Mouse (Mus musculus): Measurements from ENCODE around the gene Rgs8.

Gene Rgs8

DNA sequence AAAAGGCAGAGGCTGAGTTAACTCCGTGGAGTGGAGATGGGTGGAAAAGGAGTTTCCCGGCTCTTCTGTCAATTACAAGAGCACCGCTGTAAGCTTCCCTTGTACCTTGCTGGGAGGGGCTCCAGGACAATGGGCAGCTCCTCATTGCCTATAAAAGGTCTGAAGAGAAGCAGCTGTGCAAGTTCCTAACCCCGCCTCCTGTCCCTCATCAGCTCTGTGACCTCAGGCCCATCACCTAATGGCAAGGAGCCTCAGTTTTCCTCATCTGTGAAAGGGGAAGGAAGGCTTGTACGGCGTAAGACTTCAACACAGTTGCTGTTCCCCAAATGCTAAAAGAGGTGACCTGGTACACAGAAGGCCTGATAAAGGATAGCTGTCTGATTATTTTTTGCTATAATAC lies 24.8 kb downstream of the Rgs8 start:
- DNase-seq: no peak

GRCm38 (mm10) chr1:153679147-153679546 lies 26.3 kb downstream of the Rgs8 start:
- peak; percentile 45 for DNase-seq

GRCm38 (mm10) chr1:153679653-153680052 lies 26.8 kb downstream of the Rgs8 start:
- DNase-seq: no peak

GRCm38 (mm10) chr1:153680363-153680762 lies 27.5 kb downstream of the Rgs8 start:
- peak; percentile 29 for DNase-seq

DNA sequence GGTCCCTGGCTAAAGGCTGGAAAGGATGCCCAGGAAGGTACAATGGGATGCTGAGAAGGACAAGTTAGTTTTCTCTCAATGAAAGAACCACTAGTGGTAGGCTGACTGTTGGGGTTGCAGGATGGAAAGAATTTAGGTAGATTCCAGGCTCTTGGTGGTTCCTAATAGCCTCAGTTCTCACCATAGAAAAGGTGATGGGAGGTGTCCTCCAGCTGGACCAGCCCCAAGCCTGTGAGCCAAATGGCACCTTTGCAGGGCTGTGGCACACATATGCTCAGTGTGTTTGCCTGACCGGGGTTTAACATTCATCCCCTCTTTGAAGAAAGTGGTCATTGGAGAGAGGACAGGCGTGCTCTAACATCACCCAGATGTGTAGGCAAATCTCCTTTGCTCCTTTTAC lies 28.2 kb downstream of the Rgs8 start:
- no peak for DNase-seq

GRCm38 (mm10) chr1:153683190-153683589 lies 30.4 kb downstream of the Rgs8 start:
- no peak for DNase-seq

GRCm38 (mm10) chr1:153685630-153686029 lies 32.8 kb downstream of the Rgs8 start:
- DNase-seq: no peak

- DNase-seq: no peak
Measured at GRCm38 (mm10) chr1:153692526-153692925, 39.7 kb downstream of the Rgs8 start.

GRCm38 (mm10) chr1:153694372-153695120 lies 41.7 kb downstream of the Rgs8 start:
- DNase-seq: no peak

DNA sequence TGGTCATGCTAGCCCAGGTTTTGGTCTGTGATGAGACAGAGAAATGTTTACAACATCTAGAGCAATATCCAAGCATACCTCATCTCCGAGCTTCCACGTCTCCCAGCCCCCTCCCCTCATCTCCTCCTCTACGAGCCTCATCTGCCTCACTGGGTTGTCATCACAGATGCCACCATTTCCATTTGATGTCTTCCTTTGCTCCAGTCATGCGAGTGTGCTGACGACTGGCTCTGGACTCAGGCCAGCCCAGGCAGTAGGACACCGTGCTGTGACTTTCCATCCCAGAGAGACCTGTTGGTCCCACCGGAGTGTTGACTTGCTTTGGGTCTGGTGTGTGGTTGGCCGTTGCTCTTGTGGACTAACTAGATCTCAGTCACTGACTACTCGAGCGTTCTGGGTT lies 42.6 kb downstream of the Rgs8 start:
- no peak for DNase-seq

GRCm38 (mm10) chr1:153696093-153696492 lies 43.3 kb downstream of the Rgs8 start:
- no peak for DNase-seq

DNA sequence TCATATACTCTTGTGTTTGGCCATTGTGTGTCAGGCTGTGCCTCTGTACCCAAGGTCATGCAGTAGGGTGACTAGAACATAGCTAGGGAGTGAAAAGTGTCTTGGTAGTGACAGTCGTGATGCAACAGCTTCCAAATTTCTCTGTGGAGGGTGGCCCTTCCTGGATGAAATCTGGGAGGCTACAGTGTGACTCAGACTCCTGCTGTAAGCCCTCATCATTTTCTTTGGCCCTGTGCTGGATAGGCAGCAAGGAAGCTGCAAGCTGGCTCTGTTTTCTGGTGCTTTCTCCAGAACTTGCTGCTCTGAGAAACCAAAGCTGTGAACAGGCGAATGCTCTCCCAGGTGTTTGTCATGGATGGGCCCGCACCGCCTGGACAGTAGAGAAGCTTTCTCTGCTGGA lies 43.7 kb downstream of the Rgs8 start:
- DNase-seq: no peak

DNA sequence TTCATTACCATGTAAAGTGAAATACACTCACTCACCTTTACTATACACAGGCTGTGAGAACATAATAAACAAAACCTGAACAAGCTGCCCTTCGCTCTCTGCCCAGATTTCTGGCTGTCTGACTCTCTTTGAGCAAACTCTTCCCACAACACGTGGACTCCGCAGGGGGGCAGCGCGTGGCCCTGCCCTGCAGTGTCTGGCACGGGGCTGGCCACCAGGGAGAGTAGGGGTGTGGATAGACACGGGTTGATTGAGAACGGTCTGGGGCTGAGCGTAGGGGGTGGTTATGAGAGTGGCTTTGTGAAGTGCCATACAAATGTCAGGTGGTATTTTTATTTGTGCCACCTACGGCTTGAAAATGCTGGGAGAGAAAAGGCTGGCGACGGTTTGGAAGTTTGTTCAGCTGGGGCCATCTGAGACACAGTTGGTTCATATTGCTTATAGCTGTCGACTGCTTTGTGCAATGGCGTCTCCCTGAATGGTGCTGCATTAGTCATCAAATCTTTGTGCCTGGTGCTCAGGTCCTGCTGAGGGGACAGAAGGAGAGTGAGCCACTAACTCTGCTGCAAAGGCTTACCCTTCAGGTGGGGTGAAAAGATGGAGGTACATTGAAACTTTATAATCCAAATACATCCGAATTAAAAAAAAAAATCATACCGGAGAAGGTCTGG lies 44.9 kb downstream of the Rgs8 start:
- DNase-seq: no peak

DNA sequence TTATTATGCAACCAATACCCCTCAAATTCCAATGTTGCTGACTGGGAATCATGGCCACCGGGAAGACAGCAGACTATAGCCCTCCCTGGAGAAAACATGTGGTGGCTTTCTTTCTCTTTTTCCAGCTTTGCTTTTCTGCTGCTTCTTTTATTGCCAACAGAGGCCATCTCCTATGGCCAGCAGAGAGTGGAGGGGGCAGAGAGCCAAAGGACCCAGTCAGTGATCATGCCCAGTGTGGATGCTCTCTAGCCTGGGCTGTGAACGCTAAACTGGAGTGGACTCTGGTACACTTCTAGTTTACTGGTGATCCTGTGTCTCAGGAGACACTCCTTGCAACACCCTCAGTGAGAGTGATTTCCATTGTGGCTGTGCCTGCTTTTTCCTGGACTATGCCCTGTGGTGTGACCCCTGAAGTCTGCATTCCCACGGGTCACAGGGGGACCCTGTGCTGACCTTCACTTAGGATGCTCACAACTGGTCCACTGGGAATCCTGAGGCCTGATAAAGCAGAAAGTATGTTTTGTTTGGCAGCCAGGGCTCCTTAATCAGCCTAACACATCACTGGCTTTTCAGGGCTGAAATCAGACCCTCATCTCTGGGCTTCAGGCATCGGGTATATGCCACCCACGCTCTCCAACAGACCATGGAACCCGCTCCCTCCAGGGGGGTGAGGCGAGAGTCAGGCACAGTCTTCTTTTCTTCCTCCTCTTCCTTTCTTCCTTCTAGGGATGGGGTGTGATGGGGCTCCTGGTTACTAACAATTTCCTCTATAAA lies 45.7 kb downstream of the Rgs8 start:
- DNase-seq: no peak

GRCm38 (mm10) chr1:153700448-153701063 lies 47.7 kb downstream of the Rgs8 start:
- no peak for DNase-seq

GRCm38 (mm10) chr1:153701461-153701860 lies 48.6 kb downstream of the Rgs8 start:
- no peak for DNase-seq

DNA sequence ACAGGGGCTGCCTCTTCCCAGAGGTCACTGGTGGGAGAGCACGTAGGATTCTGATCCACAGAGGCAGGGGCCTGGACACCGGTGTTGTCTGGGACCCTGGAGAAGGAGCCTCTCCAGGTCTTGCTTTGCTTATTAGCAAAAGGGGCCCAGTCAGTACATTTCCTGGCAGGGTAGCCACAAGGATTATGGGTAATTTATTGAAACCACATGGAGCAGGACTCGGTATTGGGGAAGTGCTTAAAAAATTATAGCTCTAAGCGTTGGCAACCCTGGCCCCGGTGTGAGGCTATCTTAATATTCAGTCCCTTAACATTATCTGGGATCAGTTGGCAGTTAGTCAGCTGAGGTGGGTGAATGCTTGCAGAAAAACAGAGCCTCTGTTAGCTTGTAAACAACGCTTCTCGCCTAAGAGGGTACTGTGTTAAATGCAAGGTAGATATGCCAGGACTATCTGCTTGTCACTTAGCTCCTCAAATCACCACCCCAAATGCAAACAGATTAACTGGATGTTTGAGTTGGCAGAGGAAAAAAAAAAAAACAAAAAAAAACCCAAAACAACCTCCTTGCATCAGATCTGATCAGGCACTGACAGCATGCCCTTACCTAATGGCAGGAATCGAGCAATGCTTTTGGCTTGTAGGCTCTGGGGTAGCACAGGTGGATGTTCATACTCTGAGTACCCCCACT lies 49.5 kb downstream of the Rgs8 start:
- DNase-seq: no peak

DNA sequence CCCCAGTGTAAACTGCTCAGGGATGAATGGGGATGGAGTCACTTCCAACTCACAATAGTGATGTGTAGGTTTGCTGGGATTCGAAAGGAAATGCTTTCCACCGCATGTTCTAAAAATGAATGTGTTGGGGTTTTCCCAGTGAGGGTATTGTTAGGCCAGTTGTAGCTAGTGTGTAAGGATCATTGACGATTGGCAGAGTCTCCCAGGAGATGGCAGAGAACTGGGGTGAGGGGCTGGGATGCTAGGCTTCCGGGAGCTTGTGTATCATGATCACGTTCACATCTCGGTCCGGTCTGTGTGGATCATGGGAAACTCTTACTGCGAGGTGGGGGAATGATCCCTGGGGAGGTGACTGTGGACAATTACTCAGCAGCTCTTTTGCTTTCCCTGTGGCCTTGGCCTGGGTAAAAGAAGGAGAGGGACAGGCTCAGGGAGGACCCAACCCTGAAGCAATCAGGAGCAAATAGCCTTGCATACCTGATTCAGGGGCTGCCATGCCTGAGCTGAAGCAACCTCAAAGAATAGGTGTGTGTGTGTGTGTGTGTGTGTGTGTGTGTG lies 50.1 kb downstream of the Rgs8 start:
- DNase-seq: no peak

DNA sequence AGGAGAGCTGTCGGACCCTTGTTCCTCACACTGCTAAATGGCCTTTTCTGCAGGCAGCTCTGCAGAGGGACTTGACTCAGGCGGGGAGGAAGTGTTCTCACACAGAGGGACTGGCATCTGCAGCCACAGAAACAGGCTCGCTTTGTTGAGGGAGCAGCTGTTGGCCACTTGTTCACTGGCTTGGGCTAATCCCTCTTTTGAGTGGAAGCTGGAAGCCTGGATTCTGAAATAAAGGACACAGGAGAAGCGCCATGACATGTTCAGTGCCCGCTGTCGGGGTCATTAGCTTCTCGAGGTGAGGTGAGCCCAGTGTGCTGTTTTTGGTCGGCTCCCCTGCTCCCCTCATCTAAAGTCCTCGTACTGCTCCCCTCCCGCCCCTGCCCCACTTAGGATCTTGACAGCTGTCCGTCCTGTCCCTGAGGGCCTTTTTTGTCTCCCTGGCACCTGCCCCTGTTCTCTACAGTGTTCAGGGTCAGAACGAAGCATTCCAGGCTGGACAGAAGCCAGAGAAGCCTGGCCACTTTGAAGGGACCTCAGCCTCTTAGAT lies 50.7 kb downstream of the Rgs8 start:
- DNase-seq: no peak

DNA sequence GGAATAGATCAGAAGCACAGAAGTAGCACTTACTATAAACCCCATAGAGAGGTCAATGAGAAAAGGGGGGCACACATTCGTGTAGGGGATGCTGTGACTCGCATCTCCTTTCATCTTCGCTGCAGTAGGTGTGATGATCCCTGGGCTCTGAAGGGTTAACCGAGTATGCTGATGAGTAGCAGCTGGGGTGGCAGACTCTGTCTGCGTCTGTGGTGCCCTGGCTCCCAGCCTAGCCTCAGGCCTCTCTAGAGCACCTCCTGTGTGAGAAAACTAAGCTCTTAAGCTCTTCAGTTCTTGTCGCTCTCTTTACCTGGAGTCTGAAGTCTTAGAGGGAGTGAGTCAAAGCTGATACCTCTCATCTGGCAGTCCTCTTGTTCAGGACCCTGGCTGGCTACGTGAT lies 51.3 kb downstream of the Rgs8 start:
- DNase-seq: no peak

GRCm38 (mm10) chr1:153704996-153705395 lies 52.2 kb downstream of the Rgs8 start:
- no peak for DNase-seq

DNA sequence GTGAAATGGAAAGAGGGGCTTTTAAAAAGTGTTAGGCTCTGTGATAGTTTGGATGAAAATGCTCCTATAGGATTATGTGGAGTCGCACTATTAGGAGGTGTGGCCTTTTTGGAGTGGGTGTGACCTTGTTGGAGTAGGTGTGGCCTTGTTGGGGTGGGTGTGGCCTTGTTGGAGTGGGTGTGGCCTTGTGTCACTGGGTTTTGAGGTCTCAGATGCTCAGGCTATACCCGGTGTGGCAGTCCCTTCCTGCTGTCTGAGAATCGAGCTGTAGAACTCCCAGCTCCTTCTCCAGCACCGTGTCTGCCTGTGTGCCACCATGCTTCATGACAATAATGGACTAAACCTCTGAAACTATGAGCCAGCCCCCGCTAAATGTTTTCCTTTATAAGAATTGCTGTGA lies 55.8 kb downstream of the Rgs8 start:
- no peak for DNase-seq

All from lung, postnatal 10 days (tissue).